Comparison of ENCODE assay signal across 10 mouse cellular contexts in the genomic region with DNA sequence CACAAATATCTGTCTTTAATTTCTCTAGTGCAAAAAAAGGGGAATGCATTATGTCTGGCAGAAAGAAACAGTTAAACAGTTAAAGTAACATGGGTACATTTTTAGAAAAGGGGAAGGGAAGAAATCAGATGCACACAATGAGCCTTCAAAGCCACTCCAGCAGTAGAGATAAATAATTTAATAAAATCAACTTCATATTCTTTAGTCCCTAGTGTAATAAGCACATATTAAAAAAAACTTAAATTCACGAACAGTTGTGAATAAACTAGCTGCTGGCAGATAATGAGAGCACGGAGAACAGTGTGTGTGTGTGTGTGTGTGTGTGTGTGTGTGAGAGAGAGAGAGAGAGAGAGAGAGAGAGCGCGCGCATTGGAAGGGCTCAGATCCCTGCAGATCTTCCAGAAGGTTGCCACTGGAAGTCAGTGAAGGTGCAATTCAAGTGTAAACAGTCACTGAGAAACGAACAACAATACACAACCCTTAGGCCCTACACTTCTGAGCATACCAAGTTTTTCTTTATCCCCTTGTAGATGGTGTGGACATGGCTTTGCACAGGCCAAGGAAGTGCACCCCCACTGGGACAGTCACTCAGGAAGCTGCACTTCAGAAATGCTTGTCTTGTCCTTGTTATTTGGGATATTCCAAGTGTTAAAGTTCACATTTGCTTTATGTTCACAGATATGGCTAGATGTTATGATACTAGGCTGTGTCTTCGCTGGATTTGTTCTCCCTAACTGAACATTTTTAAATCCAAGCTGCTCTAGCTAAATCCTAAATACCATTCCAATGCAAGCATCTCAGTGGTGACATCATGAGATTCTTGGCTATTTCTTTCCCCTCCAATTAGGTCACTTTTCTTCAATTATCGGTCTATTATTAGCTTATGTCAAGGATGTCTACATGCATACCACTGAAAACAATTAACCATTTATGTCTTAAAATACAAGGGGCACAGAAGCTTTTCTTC. TPM values are rescaled to one million over a fixed set of nuclear protein-coding genes. Genes with fewer than 3 reads are reported as not detected.
DNase-seq lines count a peak whose midpoint lies in the region; ATAC-seq lines count a peak whose summit lies in the region.
"Had no signal": no experiment of that assay in that cellular context is flagged by ENCODE, and none has a peak within 500 bp of the region (broad histone marks: within the 10 kb centered on the region; RNA-seq: fewer than 3 reads in every experiment).

No protein-coding gene starts in this region.

- peaks cover 3% of the 10 kb centered on the region; the same call in 1 of the 2 replicates for H3K4me1 ChIP-seq in embryonic facial prominence, embryonic 11.5 days (ENCODE audit: control insufficient read depth, insufficient read depth, low read length)
- peaks cover 79% of the 10 kb centered on the region for H3K4me1 ChIP-seq in midbrain, embryonic 10.5 days

- H3K4me2 ChIP-seq in embryonic facial prominence, embryonic 11.5 days (ENCODE audit: low read depth, low read length) = peak overlapping the region; percentile 25

- H3K9me3 ChIP-seq in embryonic facial prominence, embryonic 11.5 days (replicated peaks; ENCODE audit: control insufficient read depth, low read length) = no peaks in the 10 kb centered on the region
- H3K9me3 ChIP-seq in midbrain, embryonic 10.5 days (replicated peaks) = no peaks in the 10 kb centered on the region
- H3K9me3 ChIP-seq: limb, embryonic 15.5 days had no signal

- WGBS in embryonic facial prominence, embryonic 11.5 days = 18% methylated on average over 8 of the region's 8 CpGs
- 10% methylated on average over 8 of the region's 8 CpGs for WGBS in midbrain, embryonic 10.5 days

- no peak overlapping the region for H3K4me3 ChIP-seq in embryonic facial prominence, embryonic 11.5 days (ENCODE audit: low read depth, low read length)
- H3K4me3 ChIP-seq in midbrain, embryonic 10.5 days = peak overlapping the region; percentile 64; the same call in 1 of the 2 replicates

- no peak overlapping the region for H3K9ac ChIP-seq in embryonic facial prominence, embryonic 11.5 days (replicated peaks; ENCODE audit: low read length)
- H3K9ac ChIP-seq: limb, embryonic 15.5 days had no signal

- no peaks in the 10 kb centered on the region for H3K36me3 ChIP-seq in embryonic facial prominence, embryonic 11.5 days (replicated peaks; ENCODE audit: control insufficient read depth, insufficient read depth, low read depth, low read length)
- no peaks in the 10 kb centered on the region for H3K36me3 ChIP-seq in midbrain, embryonic 10.5 days
- H3K36me3 ChIP-seq: limb, embryonic 15.5 days had no signal

- ATAC-seq in embryonic facial prominence, embryonic 11.5 days (replicated peaks; ENCODE audit: insufficient number of reproducible peaks, low FRiP score, low TSS enrichment, low read depth) = no peak
- ATAC-seq in megakaryocyte, adult 5-6 weeks (ENCODE audit: poor library complexity, severe bottlenecking) = no peak
- ATAC-seq: lung, postnatal 0 days had no signal

- peaks cover 2% of the 10 kb centered on the region; the same call in 1 of the 2 replicates for H3K27me3 ChIP-seq in embryonic facial prominence, embryonic 11.5 days (ENCODE audit: control insufficient read depth, insufficient read depth, low read length)
- H3K27me3 ChIP-seq in midbrain, embryonic 10.5 days (ENCODE audit: low read depth, poor library complexity, severe bottlenecking) = peaks cover 68% of the 10 kb centered on the region

- no peak overlapping the region for H3K27ac ChIP-seq in embryonic facial prominence, embryonic 11.5 days (replicated peaks; ENCODE audit: low read depth, low read length)
- peak overlapping the region; percentile 85; the same call in 1 of the 2 replicates for H3K27ac ChIP-seq in midbrain, embryonic 10.5 days (replicated peaks)
- H3K27ac ChIP-seq: limb, embryonic 15.5 days had no signal

- peak; percentile 56 for DNase-seq in cerebellum, adult 11 months
- DNase-seq in cerebellum, postnatal 4 days (ENCODE audit: low spot score in 2 of 2) = no peak
- peak; percentile 89 for DNase-seq in Muller cell, postnatal 12 days (ENCODE audit: inconsistent ontology term)
- no peak for DNase-seq in embryonic facial prominence, embryonic 11.5 days (ENCODE audit: low spot score)
- no peak for DNase-seq in midbrain, embryonic 10.5 days (ENCODE audit: low spot score)
- no peak for DNase-seq in spleen, adult 12 weeks (ENCODE audit: low spot score)
- no peak for DNase-seq in adrenal gland, postnatal 14 days

RNA-seq across cellular contexts. Expression of a gene that starts 3.3 kb away (rescaled TPM):
- polyA plus RNA-seq in embryonic facial prominence, embryonic 11.5 days (2014; fragmentation: Nextera tagmentation; extraction: Ambion mirVana) = 68.3 and 76.1 TPM in 2 replicates
- 33.1 and 47.5 TPM in 2 replicates for polyA plus RNA-seq in midbrain, embryonic 10.5 days (2016; fragmentation: Nextera tagmentation; extraction: Ambion mirVana)
- not detected in 2 replicates for total RNA-seq in megakaryocyte, adult 5-6 weeks (2015)
- not detected in 2 replicates for total RNA-seq in megakaryocyte, adult 5-6 weeks (2017)
- 1.4 and 2.6 TPM in 2 replicates for total RNA-seq in adrenal gland, postnatal 14 days (2021)
- polyA plus RNA-seq: lung, postnatal 0 days had no signal

Comparison
In these comparisons a context has a peak if more than half of its experiments do, and no peak if none do; other contexts are left out.
1. DNase-seq: peak in cerebellum, adult 11 months (single experiment) and Muller cell, postnatal 12 days (single experiment); none in cerebellum, postnatal 4 days (0 of 2), embryonic facial prominence, embryonic 11.5 days (single experiment), midbrain, embryonic 10.5 days (single experiment), spleen, adult 12 weeks (single experiment) and adrenal gland, postnatal 14 days (single experiment).